Mouse (Mus musculus) hindbrain, embryonic 13.5 days (tissue): Measurements from ENCODE around the gene Gm21820. TPM values are rescaled to one million over a fixed set of nuclear protein-coding genes. Genes with fewer than 3 reads are reported as not detected.
"Not testable (repeated sequence)": the region's sequence is repeated elsewhere in the genome, so short reads cannot be mapped to it uniquely, and the experiment has no call there.

Source experiments
- ATAC-seq: fragments of 200-750 bp; cut with Nextera tagmentation; 2 replicates; pipeline ENCODE4 v1.8.0; 2017; ENCODE audit warnings: moderate TSS enrichment; ENCODE audit not compliant: low FRiP score
- H3K27ac ChIP-seq: fragments of 300-500 bp; sonication (generic); 2 replicates; pipeline ENCODE4 v1.5.1; 2015; ENCODE audit warnings: inconsistent platforms, mild to moderate bottlenecking, moderate library complexity
- H3K27me3 ChIP-seq: fragments of 300-500 bp; sonication (generic); 2 replicates; pipeline ENCODE4 v1.6.1; 2015; ENCODE audit warnings: mild to moderate bottlenecking, inconsistent platforms
- H3K36me3 ChIP-seq: fragments of 300-500 bp; sonication (generic); 2 replicates; pipeline ENCODE4 v1.6.1; 2015; ENCODE audit warnings: mild to moderate bottlenecking, inconsistent platforms
- H3K4me1 ChIP-seq: fragments of 300-500 bp; sonication (generic); replicated peaks from 2 replicates; pipeline ENCODE4 v1.6.1; 2015; ENCODE audit warnings: inconsistent platforms
- H3K4me2 ChIP-seq: fragments of 300-500 bp; sonication (generic); 2 replicates; pipeline ENCODE4 v1.6.1; 2015; ENCODE audit warnings: inconsistent platforms, mild to moderate bottlenecking, moderate library complexity
- H3K4me3 ChIP-seq: fragments of 300-500 bp; sonication (generic); 2 replicates; pipeline ENCODE4 v1.5.1; 2015; ENCODE audit warnings: mild to moderate bottlenecking, inconsistent platforms
- H3K9ac ChIP-seq: fragments of 300-500 bp; sonication (generic); 2 replicates; pipeline ENCODE4 v1.6.1; 2015; ENCODE audit warnings: mild to moderate bottlenecking, inconsistent platforms
- H3K9me3 ChIP-seq: fragments of 300-500 bp; sonication (generic); 2 replicates; pipeline ENCODE4 v1.6.1; 2016; ENCODE audit warnings: inconsistent platforms
- WGBS: fragments of 180-500 bp; shearing (Covaris S2); methylation state at CpG from one replicate; pipeline ENCODE4 v1.1.7; 2015; 5-methylcytosine and 5-hydroxymethylcytosine counted together
- polyA plus RNA-seq: library from polyadenylated mRNA; unstranded; fragments of >200 nt; fragmentation: Nextera tagmentation; extraction: Ambion mirVana; gene quantifications from 2 replicates; pipeline ENCODE4 v1.2.1, GENCODE M21; 2015

Gm21820 gene
- not detected in 2 replicates for polyA plus RNA-seq

- H3K27ac ChIP-seq, H3K36me3 ChIP-seq, ATAC-seq, H3K9ac ChIP-seq, H3K27me3 ChIP-seq, H3K4me2 ChIP-seq, H3K9me3 ChIP-seq, H3K4me3 ChIP-seq, H3K4me1 ChIP-seq: not testable (repeated sequence)
- WGBS: 54% methylated on average over 1 of the region's 1 CpGs
Measured at GRCm38 (mm10) chrY:5249341-5249740, at the start of gene Gm21820. Gene Gm21820, minus strand, starts transcription at chrY:5249441.

Other genes starting within 250 kb of the Gm21820 start
- gene Gm20918, start 205.5 kb downstream of the Gm21820 start, polyA plus RNA-seq: not detected in 2 replicates